Mouse (Mus musculus): ENCODE measurements around the gene Ccdc141.
"Not testable (repeated sequence)": the region's sequence is repeated elsewhere in the genome, so short reads cannot be mapped to it uniquely, and the experiment has no call there.

GRCm38 (mm10) chr2:77013449-77013848 is 157.0 kb downstream of the Ccdc141 start:
- not testable (repeated sequence) for TF ChIP-seq CTCF, EP300 (IDR thresholded peaks at IDR 0.05; ENCODE audit: low read depth)
